Mouse (Mus musculus): Measurements from ENCODE around the gene Cdh18.

DNA sequence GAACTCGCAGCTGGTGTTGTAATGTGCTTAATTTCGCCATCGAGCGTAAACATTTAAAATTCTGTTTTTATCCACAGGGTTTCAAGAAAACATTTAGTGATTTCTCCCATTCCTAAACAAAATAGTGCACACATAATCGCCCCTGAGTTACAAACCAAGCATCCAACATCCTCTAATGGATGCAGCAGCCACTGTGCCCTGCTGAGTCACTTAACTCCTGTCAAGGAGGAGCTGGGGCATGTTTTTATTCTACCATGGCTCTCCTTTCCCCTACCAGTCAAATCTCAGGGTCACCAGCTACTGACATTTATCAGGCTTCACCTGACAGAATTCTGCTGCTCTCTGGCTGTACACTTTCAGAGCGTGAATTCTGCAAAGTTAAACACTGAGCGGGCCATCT lies 906.5 kb downstream of the Cdh18 start:
- TF ChIP-seq CTCF (IDR thresholded peaks at IDR 0.05; ENCODE audit: low read depth, low read length) (no peak), POLR2A (IDR thresholded peaks at IDR 0.05; ENCODE audit: extremely low read depth, insufficient read depth, low read length) (no peak)

Measured in liver, adult 2 months (tissue).